Mouse (Mus musculus): ENCODE measurements at regions not wholly inside any gene's neighbourhood (a gene's known extent, or its start where the extent isn't known, plus 50 kb on each side); places are given as distances from the start of the nearest gene placed in this dataset.
A peak's percentile ranks its signal among the peaks of the same experiment; 100 is the strongest.

- peaks cover 4% of the 10 kb centered on the region; the same call in 1 of the 2 replicates for H3K4me1 ChIP-seq
- WGBS = 73% methylated on average over 1 of the region's 1 CpGs
- no peak for ATAC-seq (ENCODE audit: insufficient number of reproducible peaks, low FRiP score, low TSS enrichment, low read depth)
- H3K4me2 ChIP-seq (replicated peaks) = no peak overlapping the region
- no peaks in the 10 kb centered on the region for H3K36me3 ChIP-seq
- H3K9ac ChIP-seq = no peak overlapping the region
- H3K4me3 ChIP-seq (replicated peaks) = no peak overlapping the region
- no peak overlapping the region for H3K27ac ChIP-seq (replicated peaks)
- no peaks in the 10 kb centered on the region for H3K27me3 ChIP-seq
- H3K9me3 ChIP-seq (replicated peaks) = no peaks in the 10 kb centered on the region
These were observed 135.1 kb downstream of the Ndufa10 start for GRCm38 (mm10) chr1:92338589-92338988.

GRCm38 (mm10) chr1:92337450-92337849, 136.2 kb downstream of the Ndufa10 start:
- 40% methylated on average over 8 of the region's 8 CpGs for WGBS
- Histone ChIP-seq H3K4me3 (replicated peaks) (no peak overlapping the region), H3K27me3 (no peaks in the 10 kb centered on the region), H3K4me1 (peaks cover 4% of the 10 kb centered on the region; the same call in 1 of the 2 replicates), H3K9ac (no peak overlapping the region), H3K36me3 (no peaks in the 10 kb centered on the region), H3K9me3 (replicated peaks) (no peaks in the 10 kb centered on the region), H3K4me2 (replicated peaks) (no peak overlapping the region), H3K27ac (replicated peaks) (no peak overlapping the region)
- ATAC-seq (ENCODE audit: insufficient number of reproducible peaks, low FRiP score, low TSS enrichment, low read depth) = no peak

GRCm38 (mm10) chr1:92332248-92332584, 136.7 kb upstream of the Hdac4 start:
- 58% methylated on average over 7 of the region's 7 CpGs for WGBS
- Histone ChIP-seq H3K4me3 (replicated peaks) (no peak overlapping the region), H3K27ac (replicated peaks) (no peak overlapping the region), H3K9ac (no peak overlapping the region), H3K9me3 (replicated peaks) (no peaks in the 10 kb centered on the region), H3K4me2 (replicated peaks) (no peak overlapping the region), H3K36me3 (no peaks in the 10 kb centered on the region), H3K27me3 (no peaks in the 10 kb centered on the region), H3K4me1 (peaks cover 3% of the 10 kb centered on the region; the same call in 1 of the 2 replicates)
- no peak for ATAC-seq (ENCODE audit: insufficient number of reproducible peaks, low FRiP score, low TSS enrichment, low read depth)

- 83% methylated on average over 5 of the region's 5 CpGs for WGBS
- no peak for ATAC-seq (ENCODE audit: insufficient number of reproducible peaks, low FRiP score, low TSS enrichment, low read depth)
- Histone ChIP-seq H3K4me1 (peaks cover 3% of the 10 kb centered on the region; the same call in 1 of the 2 replicates), H3K36me3 (no peaks in the 10 kb centered on the region), H3K4me2 (replicated peaks) (no peak overlapping the region), H3K27ac (replicated peaks) (no peak overlapping the region), H3K4me3 (replicated peaks) (no peak overlapping the region), H3K9ac (no peak overlapping the region), H3K27me3 (no peaks in the 10 kb centered on the region), H3K9me3 (replicated peaks) (no peaks in the 10 kb centered on the region)
These were observed 136.2 kb upstream of the Hdac4 start for GRCm38 (mm10) chr1:92331559-92332247.

- H3K4me3 ChIP-seq (replicated peaks) = no peak overlapping the region
- H3K9ac ChIP-seq = no peak overlapping the region
- ATAC-seq (ENCODE audit: insufficient number of reproducible peaks, low FRiP score, low TSS enrichment, low read depth) = no peak
- H3K27me3 ChIP-seq = no peaks in the 10 kb centered on the region
- WGBS = 82% methylated on average over 5 of the region's 5 CpGs
- no peak overlapping the region for H3K4me2 ChIP-seq (replicated peaks)
- peaks cover 3% of the 10 kb centered on the region; the same call in 1 of the 2 replicates for H3K4me1 ChIP-seq
- no peaks in the 10 kb centered on the region for H3K9me3 ChIP-seq (replicated peaks)
- H3K36me3 ChIP-seq = no peaks in the 10 kb centered on the region
- no peak overlapping the region for H3K27ac ChIP-seq (replicated peaks)
These were observed 134.7 kb upstream of the Hdac4 start for GRCm38 (mm10) chr1:92330181-92330580.

GRCm38 (mm10) chr1:92329491-92329890, 134.0 kb upstream of the Hdac4 start:
- H3K36me3 ChIP-seq = no peaks in the 10 kb centered on the region
- H3K4me1 ChIP-seq = peaks cover 5% of the 10 kb centered on the region; the same call in 1 of the 2 replicates
- 73% methylated on average over 7 of the region's 7 CpGs for WGBS
- H3K9ac ChIP-seq = no peak overlapping the region
- H3K4me2 ChIP-seq (replicated peaks) = no peak overlapping the region
- H3K4me3 ChIP-seq (replicated peaks) = no peak overlapping the region
- ATAC-seq (ENCODE audit: insufficient number of reproducible peaks, low FRiP score, low TSS enrichment, low read depth) = no peak
- H3K27ac ChIP-seq (replicated peaks) = no peak overlapping the region
- no peaks in the 10 kb centered on the region for H3K27me3 ChIP-seq
- no peaks in the 10 kb centered on the region for H3K9me3 ChIP-seq (replicated peaks)

GRCm38 (mm10) chr1:92327141-92327540, 131.6 kb upstream of the Hdac4 start:
- H3K9ac ChIP-seq = no peak overlapping the region
- peaks cover 13% of the 10 kb centered on the region for H3K4me1 ChIP-seq
- 76% methylated on average over 6 of the region's 6 CpGs for WGBS
- H3K4me2 ChIP-seq (replicated peaks) = no peak overlapping the region
- no peak for ATAC-seq (ENCODE audit: insufficient number of reproducible peaks, low FRiP score, low TSS enrichment, low read depth)
- no peak overlapping the region for H3K27ac ChIP-seq (replicated peaks)
- H3K27me3 ChIP-seq = no peaks in the 10 kb centered on the region
- no peak overlapping the region for H3K4me3 ChIP-seq (replicated peaks)
- no peaks in the 10 kb centered on the region for H3K36me3 ChIP-seq
- no peaks in the 10 kb centered on the region for H3K9me3 ChIP-seq (replicated peaks)

- ATAC-seq (ENCODE audit: insufficient number of reproducible peaks, low FRiP score, low TSS enrichment, low read depth) = no peak
- 78% methylated on average over 7 of the region's 7 CpGs for whole genome bisulfite sequencing
These were observed 129.8 kb upstream of the Hdac4 start for GRCm38 (mm10) chr1:92325281-92325680.

GRCm38 (mm10) chr1:92324091-92324950, 128.8 kb upstream of the Hdac4 start:
- H3K4me2 ChIP-seq (replicated peaks) = 0 out of 2 replicates have a peak overlapping the region, but pooled peaks have one; percentile 3
- peaks cover 11% of the 10 kb centered on the region for H3K4me1 ChIP-seq
- no peak overlapping the region for H3K4me3 ChIP-seq (replicated peaks)
- no peak overlapping the region for H3K9ac ChIP-seq
- 37% methylated on average over 14 of the region's 14 CpGs for WGBS
- ATAC-seq (ENCODE audit: insufficient number of reproducible peaks, low FRiP score, low TSS enrichment, low read depth) = peak; percentile 65; the same call in 1 of the 2 replicates
- no peaks in the 10 kb centered on the region for H3K36me3 ChIP-seq
- 0 out of 2 replicates have a peak overlapping the region, but pooled peaks have one; percentile 17 for H3K27ac ChIP-seq (replicated peaks)
- no peaks in the 10 kb centered on the region for H3K9me3 ChIP-seq (replicated peaks)
- H3K27me3 ChIP-seq = no peaks in the 10 kb centered on the region

More at GRCm38 (mm10) chr1:92325281-92325680, 129.8 kb upstream of the Hdac4 start:
- Histone ChIP-seq H3K4me2 (replicated peaks) (no peak overlapping the region), H3K4me3 (replicated peaks) (no peak overlapping the region), H3K9me3 (replicated peaks) (no peaks in the 10 kb centered on the region), H3K4me1 (peaks cover 11% of the 10 kb centered on the region), H3K27me3 (no peaks in the 10 kb centered on the region), H3K36me3 (no peaks in the 10 kb centered on the region), H3K9ac (no peak overlapping the region), H3K27ac (replicated peaks) (no peak overlapping the region)

GRCm38 (mm10) chr1:92317131-92317530, 121.6 kb upstream of the Hdac4 start:
- H3K27me3 ChIP-seq = no peaks in the 10 kb centered on the region
- no peaks in the 10 kb centered on the region for H3K9me3 ChIP-seq (replicated peaks)
- peaks cover 9% of the 10 kb centered on the region for H3K4me1 ChIP-seq
- H3K27ac ChIP-seq (replicated peaks) = no peak overlapping the region
- WGBS = 85% methylated on average over 4 of the region's 4 CpGs
- H3K4me3 ChIP-seq (replicated peaks) = no peak overlapping the region
- H3K9ac ChIP-seq = no peak overlapping the region
- no peak for ATAC-seq (ENCODE audit: insufficient number of reproducible peaks, low FRiP score, low TSS enrichment, low read depth)
- H3K4me2 ChIP-seq (replicated peaks) = no peak overlapping the region
- no peaks in the 10 kb centered on the region for H3K36me3 ChIP-seq

GRCm38 (mm10) chr1:92316191-92316723, 120.8 kb upstream of the Hdac4 start:
- peaks cover 9% of the 10 kb centered on the region for H3K4me1 ChIP-seq
- no peak overlapping the region for H3K27ac ChIP-seq (replicated peaks)
- H3K9me3 ChIP-seq (replicated peaks) = no peaks in the 10 kb centered on the region
- no peaks in the 10 kb centered on the region for H3K27me3 ChIP-seq
- WGBS = 21% methylated on average over 10 of the region's 10 CpGs
- H3K9ac ChIP-seq = no peak overlapping the region
- ATAC-seq (ENCODE audit: insufficient number of reproducible peaks, low FRiP score, low TSS enrichment, low read depth) = peak; percentile 51
- H3K4me2 ChIP-seq (replicated peaks) = peak overlapping the region; percentile 21; the same call in 1 of the 2 replicates
- no peaks in the 10 kb centered on the region for H3K36me3 ChIP-seq
- no peak overlapping the region for H3K4me3 ChIP-seq (replicated peaks)

All from embryonic facial prominence, embryonic 15.5 days (tissue).